Mouse (Mus musculus): ENCODE results near the gene Faf1.

Gene Faf1

DNA sequence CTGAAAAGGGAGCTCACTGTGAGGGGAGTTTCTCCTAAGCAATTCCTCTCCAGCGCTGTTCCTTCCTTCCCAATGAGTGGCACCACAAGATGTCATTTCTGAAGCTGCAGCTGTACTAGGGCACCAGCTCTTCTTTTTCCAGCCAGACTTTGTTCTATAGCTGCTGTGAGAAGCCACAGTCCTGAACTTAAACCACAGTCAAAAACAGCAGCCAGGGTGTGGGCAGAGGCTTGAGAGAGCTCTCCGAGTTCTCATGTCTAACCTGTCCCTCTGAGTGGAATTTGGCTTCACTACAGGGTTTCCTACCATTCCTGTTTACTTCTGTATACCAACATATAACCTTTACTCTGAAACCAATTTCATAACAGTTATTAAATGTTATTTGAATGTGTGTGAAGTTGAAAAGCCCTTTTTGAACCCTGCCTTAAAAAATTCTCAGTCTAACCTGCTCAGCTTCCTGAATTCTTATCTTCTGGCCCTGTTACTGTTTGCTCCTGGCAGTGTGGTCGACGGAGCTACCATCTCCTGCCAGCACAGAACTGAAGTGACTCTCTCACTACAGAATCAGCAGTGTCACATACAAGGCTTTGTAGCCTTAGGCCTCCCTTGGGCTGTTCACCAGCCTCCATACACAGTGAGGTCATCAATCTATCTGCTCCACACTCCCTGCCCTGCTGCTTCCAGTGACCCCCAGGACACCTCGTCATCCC lies 287.3 kb downstream of the Faf1 start:
- TF ChIP-seq CTCF (conservative IDR thresholded peaks at IDR 0.05; ENCODE audit: low read length) (no peak), POU5F1 (IDR thresholded peaks at IDR 0.05; ENCODE audit: borderline replicate concordance, low read length) (no peak), NANOG (IDR thresholded peaks at IDR 0.05; ENCODE audit: borderline replicate concordance, low read length) (no peak)
- no peaks in the 10 kb centered on the region for H3K9me3 ChIP-seq (ENCODE audit: low read length)
- 0 out of 2 replicates have a peak, but pooled peaks cover 5% of the 10 kb centered on the region for H3K4me1 ChIP-seq (replicated peaks; ENCODE audit: low read depth, low read length)
- H3K36me3 ChIP-seq (ENCODE audit: insufficient read depth, low read length), result peaks cover 53% of the 10 kb centered on the region
- H3K4me3 ChIP-seq (replicated peaks; ENCODE audit: low read length), result no peak overlapping the region
- H3K27me3 ChIP-seq (ENCODE audit: insufficient read depth, low read length), result no peaks in the 10 kb centered on the region

DNA sequence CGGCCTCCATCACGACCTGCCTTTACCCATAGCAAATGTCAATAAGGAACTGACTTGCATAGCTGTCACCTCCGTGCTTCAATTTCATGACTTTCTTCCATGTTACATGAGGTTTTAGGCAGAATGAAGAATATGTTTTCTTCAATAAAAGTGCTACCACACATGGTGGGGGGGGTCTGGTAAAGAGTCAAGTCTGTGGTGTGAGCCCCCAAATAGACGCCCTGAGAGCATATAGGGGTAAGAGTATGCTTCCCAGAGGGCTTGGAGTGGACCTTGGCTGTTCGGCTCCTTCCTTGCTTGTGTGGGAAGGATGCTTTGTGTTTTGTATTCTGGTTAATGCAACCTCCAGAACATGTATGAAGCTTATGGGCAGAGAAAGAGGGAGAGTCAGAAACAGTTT lies 293.2 kb downstream of the Faf1 start:
- peaks cover 13% of the 10 kb centered on the region for H3K36me3 ChIP-seq (ENCODE audit: insufficient read depth, low read length)
- peaks cover 48% of the 10 kb centered on the region for H3K27me3 ChIP-seq (ENCODE audit: insufficient read depth, low read length)
- peaks cover 15% of the 10 kb centered on the region for H3K4me1 ChIP-seq (replicated peaks; ENCODE audit: low read depth, low read length)
- no peak overlapping the region for H3K4me3 ChIP-seq (replicated peaks; ENCODE audit: low read length)
- H3K9me3 ChIP-seq (ENCODE audit: low read length), result no peaks in the 10 kb centered on the region
- no peak for TF ChIP-seq CTCF (conservative IDR thresholded peaks at IDR 0.05; ENCODE audit: low read length)

GRCm38 (mm10) chr4:109973991-109974654 lies 297.7 kb downstream of the Faf1 start:
- Histone ChIP-seq H3K4me3 (replicated peaks; ENCODE audit: low read length) (peak overlapping the region; percentile 52), H3K4me1 (replicated peaks; ENCODE audit: low read depth, low read length) (peaks cover 47% of the 10 kb centered on the region), H3K27me3 (ENCODE audit: insufficient read depth, low read length) (peaks cover 94% of the 10 kb centered on the region), H3K9me3 (ENCODE audit: low read length) (no peaks in the 10 kb centered on the region), H3K36me3 (ENCODE audit: insufficient read depth, low read length) (no peaks in the 10 kb centered on the region)
- TF ChIP-seq CTCF (conservative IDR thresholded peaks at IDR 0.05; ENCODE audit: low read length) (no peak), NANOG (IDR thresholded peaks at IDR 0.05; ENCODE audit: borderline replicate concordance, low read length) (no peak), POU5F1 (IDR thresholded peaks at IDR 0.05; ENCODE audit: borderline replicate concordance, low read length) (no peak)

- no peaks in the 10 kb centered on the region for H3K9me3 ChIP-seq (ENCODE audit: low read length)
- peaks cover 47% of the 10 kb centered on the region for H3K4me1 ChIP-seq (replicated peaks; ENCODE audit: low read depth, low read length)
- no peak for TF ChIP-seq POU5F1 (IDR thresholded peaks at IDR 0.05; ENCODE audit: borderline replicate concordance, low read length)
- TF ChIP-seq NANOG (IDR thresholded peaks at IDR 0.05; ENCODE audit: borderline replicate concordance, low read length), result no peak
- no peak for TF ChIP-seq CTCF (conservative IDR thresholded peaks at IDR 0.05; ENCODE audit: low read length)
- H3K36me3 ChIP-seq (ENCODE audit: insufficient read depth, low read length), result no peaks in the 10 kb centered on the region
- H3K27me3 ChIP-seq (ENCODE audit: insufficient read depth, low read length), result peaks cover 96% of the 10 kb centered on the region
- peak overlapping the region; percentile 52 for H3K4me3 ChIP-seq (replicated peaks; ENCODE audit: low read length)
Observed at GRCm38 (mm10) chr4:109974655-109975380, 298.4 kb downstream of the Faf1 start.

GRCm38 (mm10) chr4:109975381-109976240 lies 299.2 kb downstream of the Faf1 start:
- Histone ChIP-seq H3K36me3 (ENCODE audit: insufficient read depth, low read length) (no peaks in the 10 kb centered on the region), H3K27me3 (ENCODE audit: insufficient read depth, low read length) (peaks cover 96% of the 10 kb centered on the region), H3K4me1 (replicated peaks; ENCODE audit: low read depth, low read length) (peaks cover 51% of the 10 kb centered on the region), H3K4me3 (replicated peaks; ENCODE audit: low read length) (0 out of 2 replicates have a peak overlapping the region, but pooled peaks have one; percentile 1), H3K9me3 (ENCODE audit: low read length) (no peaks in the 10 kb centered on the region)
- TF ChIP-seq NANOG (IDR thresholded peaks at IDR 0.05; ENCODE audit: borderline replicate concordance, low read length) (no peak), POU5F1 (IDR thresholded peaks at IDR 0.05; ENCODE audit: borderline replicate concordance, low read length) (no peak), CTCF (conservative IDR thresholded peaks at IDR 0.05; ENCODE audit: low read length) (no peak)

DNA sequence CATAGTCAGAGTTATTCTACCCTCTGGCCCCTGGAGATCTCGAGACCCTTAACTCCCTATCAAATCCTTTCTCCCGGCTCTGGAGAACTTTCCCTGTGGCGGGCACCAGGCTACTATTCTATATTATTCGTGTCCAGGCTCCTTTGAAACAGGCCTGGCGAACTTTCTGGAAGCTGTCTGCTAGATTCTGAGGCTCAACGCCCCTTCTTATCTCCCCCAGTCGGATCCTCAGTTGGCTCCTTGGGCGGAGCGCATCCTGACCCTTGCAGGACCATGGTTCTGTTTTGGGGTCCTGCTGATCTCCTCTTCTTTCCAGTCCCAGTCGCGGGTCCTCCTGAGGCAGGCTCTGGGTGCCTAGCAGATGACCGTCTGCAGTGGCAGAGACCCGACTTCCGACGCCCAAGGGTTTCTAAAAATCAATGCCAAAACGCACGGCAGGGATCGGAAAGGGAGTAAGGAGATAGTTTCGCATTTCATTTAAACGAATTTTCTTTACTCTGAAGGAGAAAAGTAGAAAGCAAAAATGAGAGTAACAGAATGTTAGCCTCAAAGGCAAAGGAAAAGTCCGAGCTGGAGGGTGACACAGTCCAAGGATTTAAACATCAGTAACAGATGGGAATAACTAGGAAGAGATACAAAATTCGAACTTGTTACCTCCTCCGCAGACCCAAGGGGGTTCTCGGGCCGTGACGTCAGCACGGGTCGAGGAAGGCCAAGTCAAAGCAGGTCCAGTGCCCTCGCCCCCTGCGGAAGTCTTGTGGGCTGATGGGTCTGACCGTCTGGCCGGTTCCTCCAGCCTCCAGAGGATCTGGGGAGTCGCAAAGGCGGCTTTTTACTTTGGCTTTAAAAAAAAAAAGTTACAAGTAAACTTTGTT lies 300.1 kb downstream of the Faf1 start:
- TF ChIP-seq POU5F1 (IDR thresholded peaks at IDR 0.05; ENCODE audit: borderline replicate concordance, low read length), result no peak
- no peak for TF ChIP-seq CTCF (conservative IDR thresholded peaks at IDR 0.05; ENCODE audit: low read length)
- TF ChIP-seq NANOG (IDR thresholded peaks at IDR 0.05; ENCODE audit: borderline replicate concordance, low read length), result no peak
- Histone ChIP-seq H3K4me3 (replicated peaks; ENCODE audit: low read length) (peak overlapping the region; percentile 81), H3K36me3 (ENCODE audit: insufficient read depth, low read length) (no peaks in the 10 kb centered on the region), H3K9me3 (ENCODE audit: low read length) (no peaks in the 10 kb centered on the region), H3K4me1 (replicated peaks; ENCODE audit: low read depth, low read length) (peaks cover 56% of the 10 kb centered on the region), H3K27me3 (ENCODE audit: insufficient read depth, low read length) (peaks cover 96% of the 10 kb centered on the region)
